Mouse (Mus musculus) naive thymus-derived CD4-positive, alpha-beta T cell, adult 2 months (primary cell): ENCODE results near the gene Rnf144a.
"Not testable (repeated sequence)": the region's sequence is repeated elsewhere in the genome, so short reads cannot be mapped to it uniquely, and the experiment has no call there.

ENCODE experiments used
- DNase-seq: peaks from one replicate; pipeline ENCODE4 v3.0.0-alpha.2; 2011; ENCODE audit warnings: low read depth

Rnf144a gene

DNA sequence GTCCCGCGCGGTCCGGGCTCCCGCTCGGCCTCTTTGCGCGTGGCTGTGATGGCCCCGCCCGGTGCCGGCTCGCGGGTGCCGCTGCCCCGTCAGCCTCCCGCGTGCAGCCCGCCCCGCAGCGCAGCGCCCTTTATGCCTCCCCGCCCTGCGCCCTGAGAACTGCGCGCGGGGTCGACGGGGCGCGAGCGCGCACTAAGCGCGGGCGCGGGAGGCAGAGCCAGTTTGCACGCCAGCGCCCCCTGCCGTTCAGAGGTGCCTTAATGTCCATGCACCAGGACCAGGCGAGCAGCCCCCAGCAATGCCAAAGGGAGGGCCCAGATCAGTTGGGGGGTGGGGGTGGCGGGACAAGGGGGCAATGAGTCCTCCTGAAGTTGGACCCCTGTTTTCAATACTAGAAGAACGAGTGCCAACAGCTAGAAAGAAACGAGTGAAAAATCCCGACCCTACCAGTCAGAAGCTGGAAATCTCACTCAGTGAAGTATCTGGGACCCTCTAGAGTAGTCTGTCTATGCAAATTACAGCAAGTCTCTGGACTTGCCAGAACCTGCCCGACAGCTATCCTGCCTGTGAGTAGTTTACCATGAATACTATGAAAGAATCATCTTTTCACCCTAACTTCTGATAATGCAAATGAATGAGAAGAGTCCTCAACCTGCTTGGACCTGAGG, at the start of gene Rnf144a:
Gene Rnf144a, minus strand, starts transcription at position 151 of the 668 bp plus-strand sequence.
- DNase-seq = peak; percentile 94

GRCm38 (mm10) chr12:26460091-26460490, 45.0 kb upstream of the Rnf144a start:
- no peak for DNase-seq

- DNase-seq = peak; percentile 95
These were observed 41.1 kb upstream of the Rnf144a start, which contains the start of gene Rsad2 for GRCm38 (mm10) chr12:26456028-26456698. Gene Rsad2, minus strand, starts transcription at chr12:26456452.

DNA sequence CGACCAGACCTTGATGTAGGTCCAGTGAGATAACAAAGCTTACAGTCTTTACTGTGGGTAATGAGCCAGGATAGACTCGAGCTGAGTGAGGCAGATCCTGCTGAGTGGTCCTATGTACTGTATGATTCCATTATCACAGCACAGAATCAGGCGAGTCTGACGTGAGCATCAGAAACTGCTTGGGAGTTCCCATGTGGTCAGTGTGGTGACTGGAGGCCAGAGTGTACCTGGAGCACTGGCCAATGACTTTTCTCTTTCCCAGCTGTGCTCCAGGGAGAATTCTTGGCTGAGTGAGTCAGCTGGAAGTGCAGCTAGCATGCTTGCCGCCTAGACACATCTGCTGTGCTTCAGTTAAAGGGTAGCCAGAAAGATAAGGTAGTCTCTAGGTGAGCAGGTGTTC, 39.6 kb upstream of the Rnf144a start:
- DNase-seq = no peak

GRCm38 (mm10) chr12:26452951-26453350, 37.9 kb upstream of the Rnf144a start:
- DNase-seq = no peak

- no peak for DNase-seq
These were observed 36.1 kb upstream of the Rnf144a start for GRCm38 (mm10) chr12:26451150-26451549.

GRCm38 (mm10) chr12:26449483-26449882, 34.4 kb upstream of the Rnf144a start:
- DNase-seq = no peak

DNA sequence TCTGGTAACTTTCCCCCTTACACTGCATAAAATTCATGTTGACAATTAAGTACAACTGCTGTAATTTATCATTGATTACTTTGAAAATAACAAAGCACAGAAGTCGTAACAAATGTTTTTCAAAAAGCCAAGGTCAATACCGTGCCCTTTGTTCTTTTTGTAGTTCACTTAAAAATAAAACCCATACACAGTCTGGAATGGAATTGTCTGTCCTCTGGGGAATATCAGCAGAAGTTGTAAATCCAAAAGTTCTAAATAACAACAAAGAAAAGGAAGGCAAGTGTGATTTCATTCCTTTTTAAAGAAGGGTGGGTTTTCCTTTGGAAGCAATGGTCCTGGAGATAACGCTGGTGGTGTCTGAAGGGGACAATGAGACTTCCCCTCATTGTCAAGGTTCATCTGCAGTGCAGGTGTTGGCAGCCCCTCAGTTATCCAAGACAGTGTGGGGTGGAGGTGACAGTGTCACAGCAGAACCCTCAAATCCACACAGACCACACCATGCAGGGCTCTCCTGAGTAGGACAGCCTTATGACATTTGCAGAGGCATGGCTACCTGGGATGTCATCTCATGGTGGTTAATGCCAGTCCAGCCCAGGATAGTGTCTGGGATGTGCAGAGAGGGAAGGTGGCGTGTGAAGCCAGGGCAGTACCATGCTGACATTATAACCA, 31.5 kb upstream of the Rnf144a start:
- DNase-seq = no peak

DNA sequence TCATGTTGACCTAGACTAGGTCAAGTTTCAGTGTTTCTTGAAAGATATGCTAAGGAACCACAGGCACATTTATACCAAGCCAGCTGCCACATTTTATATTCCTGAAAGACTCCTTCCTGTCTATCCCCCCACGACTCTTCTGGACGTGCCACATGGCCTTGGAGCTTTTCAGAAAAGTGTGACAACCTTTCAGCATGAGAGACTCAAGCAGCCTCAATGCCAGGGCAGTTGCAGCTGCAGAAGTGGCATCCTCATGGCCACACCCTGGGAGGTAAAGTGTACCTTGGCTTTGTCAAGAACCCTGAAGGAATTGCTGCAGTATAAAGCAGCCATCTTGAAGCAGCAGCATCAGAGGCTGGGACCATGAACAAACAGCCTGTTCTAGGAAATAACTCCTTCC, 29.5 kb upstream of the Rnf144a start:
- no peak for DNase-seq

- DNase-seq = peak; percentile 74
These were observed 29.0 kb upstream of the Rnf144a start for GRCm38 (mm10) chr12:26444054-26444453.

DNA sequence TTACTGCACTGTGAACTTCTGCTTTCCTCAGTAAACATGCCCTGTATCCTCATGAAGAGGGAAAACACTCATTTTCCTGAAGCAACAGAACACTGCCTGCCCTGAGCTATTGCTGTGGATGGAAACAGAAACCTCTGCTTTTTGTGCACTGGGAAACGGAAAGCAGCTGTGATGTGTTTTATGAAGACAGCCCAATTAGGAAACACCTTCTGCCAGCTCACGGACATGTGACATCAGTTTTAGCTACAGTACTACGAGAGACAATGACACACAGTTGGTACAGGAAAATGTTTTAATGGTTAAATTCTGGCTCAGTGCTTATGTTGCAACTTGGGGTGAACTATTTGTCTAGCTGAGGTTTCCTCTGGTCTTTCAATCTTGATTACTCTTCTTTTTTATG, 24.3 kb upstream of the Rnf144a start:
- DNase-seq = no peak

DNA sequence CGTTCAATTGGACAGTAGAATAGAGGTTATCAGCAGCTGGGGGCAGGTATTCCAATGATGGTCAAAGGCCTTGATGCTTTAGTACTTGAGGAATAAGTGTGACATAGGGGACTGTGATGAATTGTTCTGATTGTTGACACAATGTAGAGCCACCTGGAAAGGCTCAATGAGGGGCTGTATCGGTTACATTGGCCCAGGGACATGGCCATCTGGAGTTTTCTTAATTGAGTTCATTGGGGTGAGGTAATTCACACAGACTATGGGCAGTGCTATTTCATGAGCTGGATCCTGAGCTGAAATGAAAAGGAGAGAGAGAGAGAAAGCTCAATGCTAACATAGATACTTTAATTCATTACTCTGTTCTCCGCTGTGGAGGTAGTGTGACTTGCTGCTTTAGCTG, 22.9 kb upstream of the Rnf144a start:
- no peak for DNase-seq

DNA sequence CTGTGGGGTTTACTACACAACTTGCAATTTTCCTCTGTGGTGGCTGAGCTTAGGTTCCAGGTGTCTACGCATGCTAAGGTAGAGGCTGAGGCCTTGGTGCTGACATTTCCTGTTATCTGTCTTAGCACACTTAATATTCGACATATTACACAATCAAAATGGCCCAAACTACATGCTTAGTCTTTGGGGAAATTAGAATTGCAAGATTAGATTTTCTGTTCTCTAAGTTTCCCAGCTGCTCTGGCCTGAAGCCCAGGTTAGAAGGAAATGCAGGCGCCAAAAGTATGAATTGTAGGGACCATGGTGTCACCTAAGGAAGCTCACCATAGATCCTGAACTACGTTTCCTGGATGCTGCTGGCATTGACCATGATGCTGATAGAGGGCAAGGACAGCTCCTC, 21.3 kb upstream of the Rnf144a start:
- DNase-seq = no peak

DNA sequence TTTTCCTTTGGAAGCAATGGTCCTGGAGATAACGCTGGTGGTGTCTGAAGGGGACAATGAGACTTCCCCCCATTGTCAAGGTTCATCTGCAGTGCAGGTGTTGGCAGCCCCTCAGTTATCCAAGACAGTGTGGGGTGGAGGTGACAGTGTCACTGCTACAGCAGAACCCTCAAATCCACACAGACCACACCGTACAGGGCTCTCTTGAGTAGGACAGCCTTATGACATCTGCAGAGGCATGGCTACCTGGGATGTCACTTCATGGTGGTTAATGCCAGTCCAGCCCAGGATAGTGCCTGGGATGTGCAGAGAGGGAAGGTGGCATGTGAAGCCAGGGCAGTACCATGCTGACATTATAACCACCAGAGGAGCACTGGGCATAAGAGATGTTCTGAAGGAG, 13.7 kb upstream of the Rnf144a start:
- not testable (repeated sequence) for DNase-seq

- peak; percentile 83 for DNase-seq
These were observed 9.8 kb upstream of the Rnf144a start for GRCm38 (mm10) chr12:26424841-26425240.

GRCm38 (mm10) chr12:26418322-26418721, 3.3 kb upstream of the Rnf144a start:
- no peak for DNase-seq

DNA sequence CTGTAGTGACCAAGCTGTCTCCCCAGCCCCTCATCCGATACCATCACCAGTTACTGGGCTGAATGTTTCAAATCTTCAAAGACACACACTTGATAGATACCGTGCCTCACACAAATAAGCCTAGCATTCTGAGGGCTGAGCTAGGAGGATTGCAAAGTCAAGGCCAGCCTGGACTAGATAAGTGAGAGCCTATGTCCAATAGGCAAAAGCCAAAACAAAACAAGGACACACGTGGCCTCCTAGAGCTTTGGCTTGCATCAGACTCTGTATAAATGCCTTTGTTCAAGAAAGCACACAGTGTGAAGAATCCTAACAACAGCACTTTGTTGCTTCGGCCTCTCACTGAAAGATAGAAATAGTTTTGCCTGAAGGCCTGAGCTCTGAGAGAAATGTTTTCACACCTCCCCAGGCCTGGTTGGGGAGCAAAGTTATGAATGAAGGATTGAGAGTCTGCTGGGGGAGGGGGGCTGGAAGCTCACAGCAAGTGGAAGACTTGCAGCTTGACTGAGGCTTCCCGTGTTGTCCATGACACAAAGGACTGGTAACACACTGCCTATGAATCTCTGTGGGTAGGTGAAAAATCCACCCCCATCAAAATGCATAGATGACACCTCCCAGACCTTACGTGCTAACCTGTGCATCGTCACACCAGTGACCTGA, 1.7 kb upstream of the Rnf144a start:
- no peak for DNase-seq

DNA sequence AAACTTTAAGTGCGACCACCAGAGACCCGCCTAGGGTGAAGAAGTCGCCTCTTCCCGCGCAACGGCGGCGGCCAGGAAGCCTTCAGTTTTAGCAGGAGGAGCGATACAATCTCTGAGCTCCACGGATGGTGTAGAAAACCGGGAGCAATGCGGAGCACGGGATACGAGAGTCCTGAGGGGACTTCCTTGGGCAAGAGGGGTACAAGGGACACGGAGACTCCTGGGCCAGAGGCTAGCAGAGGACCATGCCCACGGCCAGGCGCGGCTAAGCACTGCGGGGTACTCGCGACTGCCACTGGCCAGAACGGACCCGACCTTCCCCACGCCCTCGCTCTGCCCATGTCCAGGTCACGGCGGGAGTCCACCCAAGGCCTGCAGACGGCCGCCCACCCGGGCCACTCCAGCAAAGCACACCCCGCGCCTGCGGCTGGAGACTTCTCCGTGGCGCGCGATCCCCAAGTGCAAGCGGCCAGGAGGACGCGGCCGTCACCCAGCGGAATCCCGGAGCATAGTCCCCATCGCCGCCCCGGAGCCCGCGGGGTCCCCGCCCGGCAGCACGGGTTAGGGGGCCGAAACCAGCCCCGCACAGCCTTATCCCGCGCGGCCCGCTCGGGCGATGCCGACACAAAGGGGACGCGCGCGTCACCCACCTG, 477 bp downstream of the Rnf144a start:
- DNase-seq = no peak

- no peak for DNase-seq
These were observed 1.1 kb downstream of the Rnf144a start for GRCm38 (mm10) chr12:26413961-26414411.

DNA sequence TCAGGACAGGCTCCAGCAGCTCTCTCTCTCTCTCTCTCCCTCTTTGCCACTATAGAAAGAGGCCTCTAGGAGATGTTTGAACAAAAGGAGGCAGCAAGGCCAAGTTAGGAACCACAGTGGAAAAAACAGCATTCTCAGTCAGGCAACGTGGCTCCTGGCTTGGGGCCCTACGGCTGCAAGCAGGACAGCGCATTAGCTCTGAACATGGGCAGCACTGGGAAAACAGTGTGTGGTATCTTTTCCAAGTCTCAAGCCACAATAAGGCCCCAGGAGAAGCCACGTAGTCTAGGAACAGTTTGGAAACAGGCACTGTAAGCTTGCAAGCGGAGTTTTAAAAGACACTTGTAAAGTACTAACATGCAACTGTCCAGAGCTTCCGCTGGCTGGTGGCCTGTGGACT, 2.3 kb downstream of the Rnf144a start:
- no peak for DNase-seq

GRCm38 (mm10) chr12:26411841-26412450, 3.1 kb downstream of the Rnf144a start:
- no peak for DNase-seq

GRCm38 (mm10) chr12:26410443-26410842, 4.6 kb downstream of the Rnf144a start:
- no peak for DNase-seq
